Mouse (Mus musculus) G1E-ER4 (cell line): Measurements from ENCODE around the gene Tctn3. TPM values are rescaled to one million over a fixed set of nuclear protein-coding genes. Genes with fewer than 3 reads are reported as not detected.

ENCODE experiments used
- GATA1 ChIP-seq: IDR thresholded peaks from one replicate; pipeline ENCODE4 v1.8.0; 2012; ENCODE audit warnings: low read length, inconsistent platforms
- polyA plus RNA-seq: library from polyadenylated mRNA; stranded (reverse); fragments of >175 nt; gene quantifications from 2 replicates; pipeline ENCODE4 v1.2.3, GENCODE M21; 2012

Tctn3 gene
- polyA plus RNA-seq, 1 experiment = 11.6 TPM

- no peak for TF ChIP-seq GATA1
Observed at GRCm38 (mm10) chr19:40587491-40588292, 24.3 kb downstream of the Tctn3 start.

- peak; percentile 19 for TF ChIP-seq GATA1
Observed at GRCm38 (mm10) chr19:40586908-40587307, 25.1 kb downstream of the Tctn3 start.

GRCm38 (mm10) chr19:40581662-40582061, 30.4 kb downstream of the Tctn3 start:
- no peak for TF ChIP-seq GATA1

- TF ChIP-seq GATA1 = no peak
Observed at GRCm38 (mm10) chr19:40580902-40581301, 31.1 kb downstream of the Tctn3 start.

- no peak for TF ChIP-seq GATA1
Observed at GRCm38 (mm10) chr19:40575438-40575837, 36.6 kb downstream of the Tctn3 start.

- no peak for TF ChIP-seq GATA1
Observed at GRCm38 (mm10) chr19:40570726-40571125, 41.3 kb downstream of the Tctn3 start.

GRCm38 (mm10) chr19:40567616-40568015, 44.4 kb downstream of the Tctn3 start:
- no peak for TF ChIP-seq GATA1

- TF ChIP-seq GATA1 = no peak
Observed at GRCm38 (mm10) chr19:40563880-40564645, 48.0 kb downstream of the Tctn3 start.

GRCm38 (mm10) chr19:40556029-40556428, 56.0 kb downstream of the Tctn3 start:
- TF ChIP-seq GATA1 = no peak

GRCm38 (mm10) chr19:40555136-40555535, 56.9 kb downstream of the Tctn3 start:
- no peak for TF ChIP-seq GATA1

- no peak for TF ChIP-seq GATA1
Observed at GRCm38 (mm10) chr19:40554343-40554742, 57.7 kb downstream of the Tctn3 start.

GRCm38 (mm10) chr19:40553849-40554248, 58.2 kb downstream of the Tctn3 start:
- TF ChIP-seq GATA1 = no peak

- TF ChIP-seq GATA1 = peak; percentile 14
Observed at GRCm38 (mm10) chr19:40553014-40553789, 58.8 kb downstream of the Tctn3 start.

- no peak for TF ChIP-seq GATA1
Observed at GRCm38 (mm10) chr19:40549516-40550135, 62.4 kb downstream of the Tctn3 start.

- TF ChIP-seq GATA1 = no peak
Observed at GRCm38 (mm10) chr19:40548796-40549515, 63.1 kb downstream of the Tctn3 start.
